Mouse (Mus musculus) adrenal gland, postnatal 0 days (tissue): Measurements from ENCODE around the gene Rps6ka4. TPM values are rescaled to one million over a fixed set of nuclear protein-coding genes. Genes with fewer than 3 reads are reported as not detected.

ENCODE experiments used
- microRNA-seq: library from miRNA; unstranded; fragments of <30 nt; microRNA quantifications from one replicate; pipeline ENCODE4, GENCODE M21; 2016; ENCODE audit warnings: borderline replicate concordance; ENCODE audit not compliant: insufficient number of aligned reads
- polyA plus RNA-seq: library from polyadenylated mRNA; unstranded; fragments of >200 nt; fragmentation: Nextera tagmentation; extraction: Ambion mirVana; gene quantifications from 2 replicates; pipeline ENCODE4 v1.2.1, GENCODE M21; 2015

Gene Rps6ka4
- polyA plus RNA-seq: 14.0 and 22.7 TPM in 2 replicates

DNA sequence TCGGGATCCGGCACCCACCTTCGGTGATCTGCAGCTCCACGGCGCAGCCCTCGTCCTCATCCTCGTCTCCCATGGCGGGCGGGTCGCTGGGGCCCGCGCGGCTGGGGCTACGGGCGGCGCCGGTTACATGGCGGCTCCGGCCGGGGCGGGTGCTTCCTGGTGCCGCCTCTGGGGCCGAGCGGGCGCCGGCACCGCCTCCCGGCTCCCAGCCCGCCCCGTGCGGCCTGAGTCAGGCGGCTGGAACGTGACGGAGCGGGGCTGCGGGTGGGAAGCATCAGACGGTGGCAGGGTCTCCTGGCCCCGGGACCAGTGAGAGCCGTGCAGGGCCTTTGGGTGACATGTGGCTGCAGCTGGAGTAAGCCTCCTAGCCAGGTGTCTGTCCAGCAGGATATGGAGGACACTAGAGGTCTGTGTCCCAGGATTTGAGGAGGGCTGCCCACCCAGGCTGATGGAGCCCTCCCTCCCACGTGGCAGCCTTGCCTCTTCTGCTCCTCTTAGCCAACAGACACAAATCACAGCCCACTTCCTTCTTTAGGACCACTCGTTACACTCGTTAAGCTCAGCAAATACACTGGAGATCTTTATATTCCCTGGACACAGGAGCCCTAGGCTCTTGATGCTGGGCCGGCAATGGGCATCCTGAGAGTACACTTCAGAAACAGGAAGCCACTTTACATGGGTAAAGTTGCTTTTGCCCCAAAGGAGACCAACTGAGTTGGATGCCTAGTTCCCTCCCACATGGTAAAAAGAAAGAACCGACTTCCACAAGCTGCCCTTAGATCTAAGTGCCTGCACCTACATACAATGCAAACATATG is at the start of gene Rps6ka4:
Gene Rps6ka4, minus strand, starts transcription at position 162 of the 817 bp plus-strand sequence.

DNA sequence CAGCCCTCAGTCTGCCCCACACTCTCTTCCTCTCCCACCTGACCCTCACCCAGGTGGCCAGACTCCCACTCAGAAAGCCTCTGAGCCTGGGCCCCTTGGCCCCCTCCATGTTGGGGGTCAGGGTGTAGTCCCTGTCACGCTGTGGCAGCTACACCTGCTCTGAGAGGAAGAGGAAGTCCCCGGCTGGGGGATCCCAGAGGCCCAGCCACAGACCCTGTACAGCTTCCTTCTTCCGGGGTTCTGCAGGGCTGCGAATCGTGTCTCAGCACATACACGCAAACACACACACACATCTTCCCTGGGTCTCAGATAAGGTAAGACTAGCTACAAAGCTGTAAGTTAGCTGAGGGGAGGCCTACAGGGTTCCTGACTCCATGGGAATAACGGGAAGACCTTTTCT is 17.6 kb upstream of the Rps6ka4 start, which contains the start of gene Ccdc88b:
Gene Ccdc88b, minus strand, starts transcription at position 181 of the 400 bp plus-strand sequence.

Small RNA genes within 50 kb of the gene (microRNA-seq; reads per million reads assigned to microRNA genes)
- gene Mir5046: not detected

Other genes with a start within 250 kb of the Rps6ka4 start
- gene Ccdc88b, start 17.6 kb upstream of the Rps6ka4 start, polyA plus RNA-seq: 0.80 and 0.82 TPM in 2 replicates
- gene Trmt112, start 69.1 kb upstream of the Rps6ka4 start, polyA plus RNA-seq: 97.2 and 142 TPM in 2 replicates
- gene Prdx5, start 69.5 kb upstream of the Rps6ka4 start, polyA plus RNA-seq: 373 and 481 TPM in 2 replicates
- 11.7 and 11.8 TPM in 2 replicates for gene Esrra, start 81.2 kb upstream of the Rps6ka4 start, polyA plus RNA-seq
- 1.5 and 5.6 TPM in 2 replicates for gene Catsperz, start 84.7 kb upstream of the Rps6ka4 start, polyA plus RNA-seq
- gene Kcnk4, start 93.9 kb upstream of the Rps6ka4 start, polyA plus RNA-seq: 0.55 and 0.68 TPM in 2 replicates
- 117 and 144 TPM in 2 replicates for gene Bad, start 101.2 kb upstream of the Rps6ka4 start, polyA plus RNA-seq
- gene Gpr137, start 101.8 kb upstream of the Rps6ka4 start, polyA plus RNA-seq: 36.1 and 50.1 TPM in 2 replicates
- 140 and 156 TPM in 2 replicates for gene Ppp1r14b, start 134.3 kb upstream of the Rps6ka4 start, polyA plus RNA-seq
- 19.9 and 25.4 TPM in 2 replicates for gene Plcb3, start 135.8 kb upstream of the Rps6ka4 start, polyA plus RNA-seq
- 128 and 174 TPM in 2 replicates for gene Fkbp2, start 139.9 kb upstream of the Rps6ka4 start, polyA plus RNA-seq
- gene Vegfb, start 147.0 kb upstream of the Rps6ka4 start, polyA plus RNA-seq: 32.8 and 49.2 TPM in 2 replicates
- gene Dnajc4, start 151.9 kb upstream of the Rps6ka4 start, polyA plus RNA-seq: 30.8 and 47.0 TPM in 2 replicates
- gene Nudt22, start 155.5 kb upstream of the Rps6ka4 start, polyA plus RNA-seq: 33.0 and 55.2 TPM in 2 replicates
- gene Trpt1, start 155.5 kb upstream of the Rps6ka4 start, polyA plus RNA-seq: 10.4 and 13.5 TPM in 2 replicates
- 8.6 and 12.4 TPM in 2 replicates for gene Fermt3, start 178.8 kb upstream of the Rps6ka4 start, polyA plus RNA-seq
- gene Stip1, start 199.3 kb upstream of the Rps6ka4 start, polyA plus RNA-seq: 63.4 and 96.8 TPM in 2 replicates
- 20.7 and 38.8 TPM in 2 replicates for gene Macrod1, start 216.2 kb upstream of the Rps6ka4 start, polyA plus RNA-seq